Mouse (Mus musculus) kidney, adult 2 months (tissue): ENCODE measurements at regions not wholly inside any gene's neighbourhood (a gene's known extent, or its start where the extent isn't known, plus 50 kb on each side); places are given as distances from the start of the nearest gene placed in this dataset.

ENCODE experiments used
- CTCF ChIP-seq: fragments of 200-500 bp; conservative IDR thresholded peaks from 2 replicates; pipeline ENCODE4 v1.5.1; 2011; ENCODE audit warnings: low read depth, mild to moderate bottlenecking, control low read depth, low read length, moderate library complexity, mixed read lengths; ENCODE audit not compliant: insufficient read depth, insufficient read length
- POLR2A ChIP-seq: fragments of 200-500 bp; IDR thresholded peaks from one replicate; pipeline ENCODE4 v1.6.1; 2011; ENCODE audit warnings: low read depth, low read length, control low read depth

- TF ChIP-seq CTCF (no peak), POLR2A (no peak)
Measured at GRCm38 (mm10) chr17:74131534-74131933, 83.8 kb upstream of the Srd5a2 start.
